ENCODE assay signal across 8 mouse cellular contexts in genomic region chr5:113883384-113883771, GRCm38 (mm10). TPM values are rescaled to one million over a fixed set of nuclear protein-coding genes. Genes with fewer than 3 reads are reported as not detected.
DNase-seq lines count a peak whose midpoint lies in the region; ATAC-seq and TF ChIP-seq lines count a peak whose summit lies in the region.

No protein-coding gene starts in this region.

- peaks cover 37% of the 10 kb centered on the region for H3K36me3 ChIP-seq in kidney, embryonic 15.5 days
- peaks cover 17% of the 10 kb centered on the region for H3K36me3 ChIP-seq in kidney, embryonic 16.5 days (ENCODE audit: insufficient read depth, low read length)
- no peaks in the 10 kb centered on the region; the same call in 1 of the 2 replicates for H3K36me3 ChIP-seq in forebrain, embryonic 11.5 days (ENCODE audit: control insufficient read depth, insufficient read depth, low read length)
- H3K36me3 ChIP-seq in limb, embryonic 14.5 days (ENCODE audit: control insufficient read depth, insufficient read depth, low read length): peaks cover 25% of the 10 kb centered on the region
- H3K36me3 ChIP-seq in neural tube, embryonic 14.5 days (ENCODE audit: control insufficient read depth, insufficient read depth, low read length): peaks cover 12% of the 10 kb centered on the region; the same call in 1 of the 2 replicates

- H3K27ac ChIP-seq in kidney, embryonic 15.5 days: 0 out of 2 replicates have a peak overlapping the region, but pooled peaks have one; percentile 10
- H3K27ac ChIP-seq in kidney, embryonic 16.5 days (ENCODE audit: low read length): no peak overlapping the region
- H3K27ac ChIP-seq in forebrain, embryonic 11.5 days (ENCODE audit: low read depth, low read length): peak overlapping the region; percentile 51; the same call in 1 of the 2 replicates
- no peak overlapping the region for H3K27ac ChIP-seq in limb, embryonic 14.5 days (replicated peaks; ENCODE audit: low read depth, low read length)
- peak overlapping the region; percentile 81 for H3K27ac ChIP-seq in neural tube, embryonic 14.5 days (ENCODE audit: low read depth, low read length)

- H3K9me3 ChIP-seq in kidney, embryonic 15.5 days (replicated peaks): no peaks in the 10 kb centered on the region
- H3K9me3 ChIP-seq in kidney, embryonic 16.5 days (ENCODE audit: low read length): no peaks in the 10 kb centered on the region
- H3K9me3 ChIP-seq in forebrain, embryonic 11.5 days (ENCODE audit: control insufficient read depth, low read length): no peaks in the 10 kb centered on the region
- no peaks in the 10 kb centered on the region for H3K9me3 ChIP-seq in limb, embryonic 14.5 days (ENCODE audit: control insufficient read depth, low read length)
- H3K9me3 ChIP-seq in neural tube, embryonic 14.5 days (ENCODE audit: control insufficient read depth, low read length): no peaks in the 10 kb centered on the region

- WGBS in kidney, embryonic 15.5 days: 65% methylated on average over 3 of the region's 3 CpGs
- 55% methylated on average over 3 of the region's 3 CpGs for WGBS in kidney, embryonic 16.5 days
- WGBS in forebrain, embryonic 11.5 days: 74% methylated on average over 3 of the region's 3 CpGs
- WGBS in limb, embryonic 14.5 days: 75% methylated on average over 3 of the region's 3 CpGs
- whole genome bisulfite sequencing in neural tube, embryonic 14.5 days: 35% methylated on average over 3 of the region's 3 CpGs

- TF ChIP-seq POLR2A in limb, embryonic 14.5 days (IDR thresholded peaks at IDR 0.05; ENCODE audit: borderline replicate concordance, extremely low read depth, insufficient read depth, insufficient read length): no peak

- no peak overlapping the region for H3K9ac ChIP-seq in kidney, embryonic 15.5 days
- no peak overlapping the region for H3K9ac ChIP-seq in kidney, embryonic 16.5 days (replicated peaks; ENCODE audit: low read length)
- H3K9ac ChIP-seq in forebrain, embryonic 11.5 days (ENCODE audit: low read length): no peak overlapping the region
- no peak overlapping the region for H3K9ac ChIP-seq in limb, embryonic 14.5 days (ENCODE audit: low read depth, low read length, severe bottlenecking)
- no peak overlapping the region for H3K9ac ChIP-seq in neural tube, embryonic 14.5 days (replicated peaks; ENCODE audit: low read depth, low read length)

- no peaks in the 10 kb centered on the region for H3K27me3 ChIP-seq in kidney, embryonic 15.5 days
- H3K27me3 ChIP-seq in kidney, embryonic 16.5 days (ENCODE audit: insufficient read depth, low read length): no peaks in the 10 kb centered on the region
- no peaks in the 10 kb centered on the region for H3K27me3 ChIP-seq in forebrain, embryonic 11.5 days (ENCODE audit: control insufficient read depth, insufficient read depth, low read length)
- no peaks in the 10 kb centered on the region for H3K27me3 ChIP-seq in limb, embryonic 14.5 days (ENCODE audit: control insufficient read depth, insufficient read depth, low read length)
- H3K27me3 ChIP-seq in neural tube, embryonic 14.5 days (ENCODE audit: control insufficient read depth, insufficient read depth, low read length): no peaks in the 10 kb centered on the region

- DNase-seq in forebrain, embryonic 11.5 days (ENCODE audit: low spot score): no peak
- DNase-seq in limb, embryonic 14.5 days (ENCODE audit: low spot score): no peak
- DNase-seq in urinary bladder, postnatal 4 days (ENCODE audit: low spot score in 2 of 2): no peak
- no peak for DNase-seq in gastrocnemius, adult 8-10 months (ENCODE audit: low spot score in 2 of 2)

- no peak overlapping the region for H3K4me3 ChIP-seq in kidney, embryonic 15.5 days (replicated peaks)
- no peak overlapping the region for H3K4me3 ChIP-seq in kidney, embryonic 16.5 days (ENCODE audit: low read length)
- H3K4me3 ChIP-seq in forebrain, embryonic 11.5 days (ENCODE audit: low read depth, low read length): no peak overlapping the region
- no peak overlapping the region for H3K4me3 ChIP-seq in limb, embryonic 14.5 days (replicated peaks; ENCODE audit: low read length)
- H3K4me3 ChIP-seq in neural tube, embryonic 14.5 days (ENCODE audit: low read depth, low read length): no peak overlapping the region

- peaks cover 49% of the 10 kb centered on the region for H3K4me1 ChIP-seq in kidney, embryonic 15.5 days
- H3K4me1 ChIP-seq in kidney, embryonic 16.5 days (ENCODE audit: insufficient read depth, low read length): peaks cover 41% of the 10 kb centered on the region
- peaks cover 16% of the 10 kb centered on the region; the same call in 1 of the 2 replicates for H3K4me1 ChIP-seq in forebrain, embryonic 11.5 days (replicated peaks; ENCODE audit: control insufficient read depth, insufficient read depth, low read length)
- H3K4me1 ChIP-seq in limb, embryonic 14.5 days (ENCODE audit: control insufficient read depth, insufficient read depth, low read length): peaks cover 15% of the 10 kb centered on the region
- peaks cover 23% of the 10 kb centered on the region for H3K4me1 ChIP-seq in neural tube, embryonic 14.5 days (ENCODE audit: control insufficient read depth, insufficient read depth, low read length)

- no peak overlapping the region for H3K4me2 ChIP-seq in kidney, embryonic 15.5 days
- no peak overlapping the region for H3K4me2 ChIP-seq in kidney, embryonic 16.5 days (replicated peaks; ENCODE audit: low read depth, low read length)
- no peak overlapping the region for H3K4me2 ChIP-seq in forebrain, embryonic 11.5 days (ENCODE audit: low read depth, low read length, severe bottlenecking)
- H3K4me2 ChIP-seq in limb, embryonic 14.5 days (replicated peaks; ENCODE audit: low read depth, low read length, severe bottlenecking): no peak overlapping the region
- H3K4me2 ChIP-seq in neural tube, embryonic 14.5 days (ENCODE audit: low read depth, low read length): no peak overlapping the region

- no peak for ATAC-seq in kidney, embryonic 15.5 days (replicated peaks; ENCODE audit: low FRiP score)
- ATAC-seq in kidney, embryonic 16.5 days (ENCODE audit: low FRiP score, low TSS enrichment): no peak
- no peak for ATAC-seq in forebrain, embryonic 11.5 days (replicated peaks; ENCODE audit: low FRiP score)
- ATAC-seq in limb, embryonic 14.5 days (ENCODE audit: low FRiP score, low read depth): peak; percentile 47; the same call in 1 of the 2 replicates
- peak; percentile 19; the same call in 1 of the 2 replicates for ATAC-seq in neural tube, embryonic 14.5 days (ENCODE audit: low read depth)
- no peak for ATAC-seq in inflammation-experienced regulatory T-cells, adult 6 months

RNA-seq across cellular contexts. Expression of gene Coro1c, which starts 25.2 kb away (rescaled TPM):
- polyA plus RNA-seq in kidney, embryonic 15.5 days (2015; fragmentation: Nextera tagmentation; extraction: Ambion mirVana): 105 and 119 TPM in 2 replicates
- polyA plus RNA-seq in kidney, embryonic 16.5 days (2015; fragmentation: Nextera tagmentation; extraction: Ambion mirVana): 122 and 126 TPM in 2 replicates
- polyA plus RNA-seq in forebrain, embryonic 11.5 days (2014; fragmentation: Nextera tagmentation; extraction: Ambion mirVana): 231 and 246 TPM in 2 replicates
- polyA plus RNA-seq in limb, embryonic 14.5 days (2012; rRNA removed): 63.8 and 68.9 TPM in 2 replicates
- polyA plus RNA-seq in limb, embryonic 14.5 days (2014; fragmentation: Nextera tagmentation; extraction: Ambion mirVana): 92.4 and 96.9 TPM in 2 replicates
- 148 and 188 TPM in 2 replicates for polyA plus RNA-seq in neural tube, embryonic 14.5 days (2014; fragmentation: Nextera tagmentation; extraction: Ambion mirVana)
- 10 to 100 TPM; 46.6 to 88.2 (median 57.2) TPM for polyA plus RNA-seq in inflammation-experienced regulatory T-cells, adult 6 months (2017; shearing (Covaris generic))
- total RNA-seq in gastrocnemius, adult 8-10 months (2022): 1 to 10 TPM; 7.0 to 9.8 (median 8.2) TPM

RNA-seq across cellular contexts. Expression of gene Selplg, which starts 50.9 kb away (rescaled TPM):
- 1.5 and 2.2 TPM in 2 replicates for polyA plus RNA-seq in kidney, embryonic 15.5 days (2015; fragmentation: Nextera tagmentation; extraction: Ambion mirVana)
- polyA plus RNA-seq in kidney, embryonic 16.5 days (2015; fragmentation: Nextera tagmentation; extraction: Ambion mirVana): 2.4 TPM in 2 replicates
- polyA plus RNA-seq in forebrain, embryonic 11.5 days (2014; fragmentation: Nextera tagmentation; extraction: Ambion mirVana): 0.67 and 1.4 TPM in 2 replicates
- polyA plus RNA-seq in limb, embryonic 14.5 days (2012; rRNA removed): 4.0 and 4.6 TPM in 2 replicates
- 4.9 and 5.4 TPM in 2 replicates for polyA plus RNA-seq in limb, embryonic 14.5 days (2014; fragmentation: Nextera tagmentation; extraction: Ambion mirVana)
- 1.8 and 2.5 TPM in 2 replicates for polyA plus RNA-seq in neural tube, embryonic 14.5 days (2014; fragmentation: Nextera tagmentation; extraction: Ambion mirVana)
- 100 to 1,000 TPM; 457 to 620 (median 469) TPM for polyA plus RNA-seq in inflammation-experienced regulatory T-cells, adult 6 months (2017; shearing (Covaris generic))
- total RNA-seq in gastrocnemius, adult 8-10 months (2022): 1 to 10 TPM in 1 of 4 experiments, under 1 TPM in 3; 0.41 to 1.5 (median 0.48) TPM

Comparison
In these comparisons a context has a peak if more than half of its experiments do, and no peak if none do; other contexts are left out.
1. H3K27ac ChIP-seq: peak in kidney, embryonic 15.5 days (single experiment), forebrain, embryonic 11.5 days (single experiment) and neural tube, embryonic 14.5 days (single experiment); none in kidney, embryonic 16.5 days (single experiment) and limb, embryonic 14.5 days (single experiment).
2. ATAC-seq: peak in limb, embryonic 14.5 days (single experiment) and neural tube, embryonic 14.5 days (single experiment); none in kidney, embryonic 15.5 days (single experiment), kidney, embryonic 16.5 days (single experiment), forebrain, embryonic 11.5 days (single experiment) and inflammation-experienced regulatory T-cells, adult 6 months (single experiment).
3. RNA of gene Selplg, which starts 50.9 kb away (polyA plus RNA-seq): 457 to 620 TPM in inflammation-experienced regulatory T-cells, adult 6 months; 4.0 to 5.4 TPM in limb, embryonic 14.5 days, 2.4 TPM in kidney, embryonic 16.5 days, 1.5 to 2.2 TPM in kidney, embryonic 15.5 days, 1.8 to 2.5 TPM in neural tube, embryonic 14.5 days and 0.67 to 1.4 TPM in forebrain, embryonic 11.5 days; every median in the first group is over 10 times any median in the second.